Mouse (Mus musculus) frontal cortex, postnatal 10 days (tissue): ENCODE data around the gene Tada3.
A peak's percentile ranks its signal among the peaks of the same experiment; 100 is the strongest.

Experiments used
- DNase-seq, 2 experiments: peaks; one replicate each; pipeline ENCODE4 v3.0.0; 2022; ENCODE audit warnings: low spot score in 2 of 2, mixed read lengths in 1 of 2

The Tada3 gene

DNA sequence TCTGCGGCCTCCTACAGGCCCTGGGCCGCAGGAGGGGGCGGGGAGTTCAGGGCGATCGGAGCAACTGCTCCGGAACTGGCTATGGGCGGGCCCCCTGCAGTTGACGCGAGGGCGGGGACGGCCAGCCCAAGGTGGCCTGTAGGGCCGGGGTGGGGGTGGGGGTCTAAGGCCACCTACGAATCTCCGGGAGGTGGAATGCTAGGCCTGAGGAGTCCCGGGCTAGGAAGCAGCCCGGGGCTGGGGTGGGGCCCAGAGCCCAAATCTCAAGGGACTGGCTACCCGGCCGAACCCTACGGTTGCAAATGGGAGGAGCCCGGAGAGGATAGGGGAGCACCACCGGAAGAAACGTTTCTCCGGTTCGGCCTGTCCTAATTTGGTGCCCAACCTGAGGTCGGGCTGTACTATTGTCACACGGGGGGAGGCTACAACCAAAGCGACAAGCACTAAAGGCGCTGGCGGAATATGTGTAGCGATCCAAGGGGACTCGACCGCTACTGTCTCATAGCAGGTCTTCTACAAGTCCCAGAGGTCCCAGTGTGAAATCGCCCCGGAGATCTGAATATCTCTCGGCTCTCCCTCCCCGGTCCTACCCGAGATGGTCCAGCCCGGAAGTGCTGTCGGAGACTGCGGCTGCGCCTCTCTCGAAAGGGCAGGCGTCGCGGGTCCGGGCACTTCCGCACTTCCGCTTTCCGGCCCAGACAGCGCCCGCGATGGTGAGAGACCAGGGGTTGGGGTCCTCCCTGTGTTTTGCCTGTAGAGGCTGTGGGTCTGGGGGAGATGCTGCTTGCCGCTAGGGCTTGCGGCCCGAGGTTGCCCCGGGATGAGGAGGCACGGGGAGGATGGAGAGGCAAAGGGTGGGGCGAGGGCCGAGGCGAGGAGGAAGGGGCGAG lies at the start of gene Tada3, which contains the start of gene Arpc4:
Gene Tada3 (minus strand): TSS at position 388 of the 890 bp plus-strand sequence.
Gene Arpc4 (plus strand): TSS at position 620 of the 890 bp plus-strand sequence.
- DNase-seq, result peak; percentile 87 to 89

DNA sequence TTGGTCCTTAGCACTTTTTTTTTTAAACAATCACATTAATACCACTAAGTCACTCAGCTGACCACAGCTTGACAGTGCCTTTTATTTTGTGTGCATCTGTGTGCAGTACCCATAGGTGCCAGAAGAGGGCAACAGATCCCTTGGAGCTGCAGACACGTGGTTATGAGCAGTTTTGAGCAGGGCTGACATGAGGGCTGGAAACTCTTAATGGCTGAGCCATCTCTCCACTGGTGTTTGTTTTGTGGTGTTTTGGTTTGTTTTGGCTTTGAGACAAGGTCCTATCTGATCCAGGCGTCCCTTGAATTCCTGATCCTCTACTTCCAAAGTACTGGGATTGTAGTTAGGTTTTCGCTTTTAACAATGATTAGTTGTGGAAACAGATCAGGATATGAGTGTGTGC lies 49.7 kb upstream of the Tada3 start:
- DNase-seq, result no peak

DNA sequence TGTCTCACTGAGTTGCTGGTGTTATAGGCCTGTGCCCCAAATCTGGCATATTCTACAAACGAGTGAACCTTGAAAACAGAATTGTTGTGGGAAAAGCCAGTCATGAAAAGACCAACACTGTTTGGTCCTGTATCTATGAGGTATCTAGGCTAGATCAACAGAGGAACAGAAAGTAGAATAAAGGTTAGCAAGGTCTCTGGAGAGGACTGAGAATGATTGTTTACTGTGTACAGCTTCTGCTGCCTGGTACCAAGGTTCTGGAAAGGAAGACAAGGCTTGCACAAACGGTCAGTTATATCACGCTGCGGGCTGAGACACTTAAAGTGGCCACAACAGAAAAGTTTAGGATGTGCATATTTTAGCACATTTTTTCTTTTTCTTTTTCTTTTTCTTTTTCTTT lies 49.0 kb upstream of the Tada3 start:
- DNase-seq, result no peak

DNA sequence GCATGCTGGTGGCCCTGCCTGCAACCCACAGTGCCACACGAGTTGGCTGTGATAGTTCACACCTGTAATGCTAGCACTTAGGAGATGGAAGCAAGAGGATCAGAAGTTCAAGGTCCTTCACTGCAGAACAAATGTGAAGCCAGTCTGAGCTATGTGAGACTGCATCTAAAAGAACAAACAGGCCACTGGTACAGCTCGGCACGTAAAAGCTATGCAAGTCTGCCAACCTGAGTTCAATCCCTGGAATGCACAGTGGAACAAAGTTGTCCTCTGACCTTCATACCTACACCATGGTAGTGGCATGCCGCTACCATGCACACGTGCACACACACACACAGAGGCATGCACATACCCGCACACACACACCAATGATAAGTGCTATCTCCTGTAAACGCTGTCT lies 46.5 kb upstream of the Tada3 start:
- no peak for DNase-seq

DNA sequence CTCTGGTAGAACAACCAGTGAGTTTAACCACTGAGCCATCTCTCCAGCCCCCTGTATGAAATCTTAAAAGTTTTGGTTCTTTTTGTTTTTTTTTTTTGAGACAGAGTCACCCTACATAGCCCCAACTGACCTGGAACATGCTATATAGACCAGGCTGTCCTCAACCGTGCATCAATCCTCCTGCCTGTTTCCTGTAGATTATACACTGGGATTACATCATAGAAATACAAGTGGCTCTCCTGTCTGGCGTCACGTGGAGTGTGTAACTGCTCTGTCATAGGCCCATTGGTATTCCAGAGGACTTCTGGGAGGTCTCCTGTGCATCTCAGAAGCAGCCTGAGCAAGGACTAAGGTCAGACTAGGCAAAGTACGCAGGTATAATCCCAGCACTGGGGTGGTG lies 45.3 kb upstream of the Tada3 start:
- DNase-seq, result no peak

DNA sequence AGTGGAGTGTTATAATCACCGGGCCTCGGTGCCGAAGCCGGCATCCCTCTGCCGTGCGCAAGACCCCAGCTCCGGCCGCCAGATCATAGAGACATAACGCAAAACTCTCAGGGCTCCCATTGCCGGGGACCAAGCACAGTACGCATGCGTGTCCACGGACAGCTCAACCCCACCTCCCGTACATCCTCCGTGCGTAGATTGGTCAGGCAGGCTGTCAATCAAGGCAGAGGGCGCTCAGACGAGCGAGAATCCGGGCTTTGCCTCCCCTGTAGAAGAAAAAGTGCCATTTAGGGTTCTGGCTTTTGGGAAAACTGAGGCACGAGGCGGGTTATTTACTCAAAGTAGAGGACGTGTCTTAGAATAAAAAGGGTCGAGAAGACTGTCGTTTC lies 41.5 kb upstream of the Tada3 start, which contains the start of gene Rpusd3:
Gene Rpusd3 (minus strand): TSS at position 142 of the 389 bp plus-strand sequence.
- DNase-seq, result peak; percentile 87 to 97

DNA sequence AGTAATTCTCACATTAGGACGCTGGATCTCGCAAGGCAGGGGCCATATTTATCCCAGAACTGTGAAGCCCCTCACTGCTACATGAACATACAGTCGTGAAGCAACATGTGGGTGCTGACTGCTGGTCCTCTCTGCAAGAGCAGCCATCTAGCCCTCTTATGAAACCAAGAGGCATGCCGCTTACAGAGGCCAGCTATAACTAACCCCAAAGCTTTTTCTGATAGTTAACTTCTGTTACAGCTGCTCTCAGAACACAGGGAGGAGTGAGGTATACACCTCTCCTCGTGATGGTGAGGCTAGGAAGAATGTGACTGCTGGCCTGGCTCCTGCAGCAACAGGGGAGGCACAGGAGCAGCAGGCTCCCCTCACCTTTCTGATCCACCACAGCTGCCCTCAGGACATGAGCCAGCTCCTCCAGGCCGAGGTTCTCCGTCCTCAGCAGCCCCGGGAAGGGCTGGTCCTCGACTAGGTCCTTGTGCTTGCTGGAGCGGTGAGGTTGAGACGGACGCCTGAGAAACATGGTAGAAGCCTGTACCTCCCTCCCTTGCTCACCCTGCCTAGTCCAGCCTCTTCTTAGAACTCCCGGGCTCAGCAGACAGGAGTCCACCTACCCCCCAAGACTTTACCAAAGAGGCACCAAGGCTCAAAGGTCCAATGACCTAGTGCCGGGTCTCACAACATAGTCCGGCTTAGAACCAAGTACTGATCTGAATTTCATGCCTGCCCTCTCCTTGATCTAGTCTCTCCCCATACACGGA lies 40.9 kb upstream of the Tada3 start:
- no peak for DNase-seq

DNA sequence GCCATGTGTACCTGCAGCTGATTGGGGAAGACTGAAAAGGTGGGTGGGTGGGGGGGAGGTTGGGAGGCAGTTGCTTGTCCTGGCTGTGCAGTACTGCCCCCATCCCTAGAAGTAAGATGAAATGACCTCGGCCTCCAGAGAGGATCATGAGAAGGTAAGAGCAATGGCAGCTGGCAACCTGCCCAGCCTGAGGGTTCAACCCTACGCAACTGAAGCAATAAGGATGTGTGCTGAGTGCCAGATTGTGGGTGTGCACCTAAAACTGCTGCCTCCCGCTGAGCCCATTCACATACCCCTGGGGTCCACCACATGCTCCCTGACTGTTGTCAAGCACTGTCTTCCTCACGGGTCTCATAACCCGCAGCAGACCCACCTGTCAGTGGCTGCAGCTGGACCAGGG lies 38.7 kb upstream of the Tada3 start:
- DNase-seq, result no peak

DNA sequence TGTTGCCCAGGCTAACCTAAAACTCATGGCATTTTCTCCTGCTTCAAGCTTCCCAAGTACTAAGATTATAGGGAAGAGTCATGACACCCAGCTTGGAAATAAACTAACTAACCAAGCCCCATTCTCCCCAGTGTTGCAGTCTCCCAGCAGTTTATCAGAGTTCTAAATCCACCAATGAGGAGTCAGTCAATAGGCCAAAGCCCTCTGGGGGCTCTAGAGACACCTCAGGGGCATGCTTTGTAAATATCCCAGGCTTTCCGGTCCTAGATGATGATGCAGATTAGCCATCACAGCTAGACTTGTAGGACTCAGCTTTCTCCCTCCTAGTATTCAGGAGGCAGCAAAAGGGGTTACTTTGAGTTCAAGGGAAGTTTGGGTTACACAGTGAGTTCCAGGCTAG lies 32.3 kb upstream of the Tada3 start:
- DNase-seq, result no peak

DNA sequence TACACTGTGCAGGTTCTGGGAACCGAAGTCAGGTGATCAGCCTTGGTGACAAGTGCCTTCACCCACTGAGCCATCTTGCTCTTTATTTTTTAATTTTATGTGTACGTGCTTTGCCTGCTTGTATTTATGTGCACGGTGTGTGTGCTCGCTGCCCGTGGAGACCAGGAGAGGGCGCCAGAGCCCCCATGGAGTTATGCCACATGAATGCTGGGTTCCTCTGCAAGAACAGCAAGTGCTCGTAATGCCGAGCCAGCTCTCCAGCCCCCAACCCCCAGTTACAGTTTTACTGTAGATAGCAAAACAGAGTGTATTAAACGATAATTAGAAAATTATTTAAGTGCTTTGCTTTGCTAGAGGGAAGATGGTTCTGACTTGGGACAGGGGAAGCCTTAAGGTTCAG lies 29.0 kb upstream of the Tada3 start:
- DNase-seq, result no peak

DNA sequence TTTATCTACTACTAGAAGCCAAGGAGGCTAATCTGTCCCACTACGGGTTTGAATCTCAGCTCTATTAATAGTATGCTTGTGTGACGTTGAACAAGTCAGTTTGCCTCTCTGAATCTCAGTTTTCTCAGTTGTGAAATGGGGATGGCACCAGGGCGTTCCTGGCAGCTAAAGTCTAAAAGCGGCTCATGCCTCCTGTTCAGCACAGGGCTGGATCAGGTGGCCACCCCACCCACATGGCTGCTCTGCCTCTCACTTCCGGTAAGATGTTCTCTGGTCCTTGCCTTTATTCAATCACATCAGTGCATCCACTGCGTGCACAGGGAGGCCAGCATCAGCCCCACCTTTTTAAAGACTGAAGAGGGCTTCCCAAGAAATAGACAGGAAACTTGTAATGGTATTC lies 27.8 kb upstream of the Tada3 start:
- DNase-seq, result no peak

DNA sequence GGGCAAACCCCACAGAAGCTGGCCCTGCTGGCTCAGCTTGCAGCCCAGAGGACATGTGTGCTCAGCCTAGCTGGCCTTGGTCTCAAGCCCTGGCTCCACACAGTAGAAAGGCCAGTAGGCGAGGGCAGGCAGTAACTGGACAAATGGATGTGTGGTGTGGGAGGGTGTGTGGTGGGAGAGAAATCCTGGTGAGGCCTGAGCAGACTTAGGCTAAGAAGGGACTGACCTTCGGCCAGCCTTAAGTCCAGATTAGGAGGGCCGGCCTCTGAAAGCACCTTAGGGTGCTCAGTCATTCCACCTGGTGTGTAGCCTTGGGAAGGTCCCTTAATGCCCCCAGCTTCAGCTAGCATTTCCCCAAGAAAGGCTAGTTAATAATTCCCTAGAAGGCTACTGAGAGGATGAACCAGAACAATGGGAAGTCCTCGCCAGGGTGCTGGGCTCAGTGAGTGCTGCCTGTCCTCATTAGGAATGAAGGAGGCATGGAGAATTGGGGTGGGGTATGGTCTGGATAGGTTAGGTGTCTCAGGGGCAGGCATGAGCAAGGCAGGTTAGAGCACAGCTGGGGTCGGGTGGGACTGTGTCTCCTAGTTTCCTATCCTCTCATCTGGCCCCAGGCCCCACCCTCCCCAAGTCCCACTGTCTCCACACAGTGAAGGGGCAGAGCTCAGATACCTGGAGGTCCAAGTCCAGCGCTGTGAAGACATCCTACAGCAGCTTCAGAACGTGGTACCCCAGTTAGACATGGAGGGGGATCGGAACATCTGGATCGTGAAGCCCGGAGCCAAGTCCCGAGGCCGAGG lies 27.2 kb upstream of the Tada3 start:
- DNase-seq, result no peak

DNA sequence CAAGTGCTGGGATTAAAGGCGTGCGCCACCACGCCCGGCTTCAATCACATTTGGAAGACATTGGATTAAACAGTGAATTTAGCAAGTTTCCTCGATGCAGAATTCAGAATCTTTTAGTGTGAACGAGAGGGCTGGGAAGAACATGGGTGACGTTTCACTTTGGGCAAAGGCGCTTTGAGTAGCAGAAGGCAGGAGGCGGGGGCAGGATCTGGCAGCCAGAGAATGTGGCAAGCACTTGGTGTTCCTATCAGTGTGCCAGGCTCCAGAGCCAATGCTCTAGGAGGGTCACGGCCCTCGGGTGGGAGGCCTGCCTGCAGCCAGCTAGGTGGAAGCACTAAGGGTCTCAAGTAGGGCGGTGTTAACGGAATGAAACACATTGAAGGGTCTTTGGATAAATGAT lies 24.4 kb upstream of the Tada3 start:
- no peak for DNase-seq

DNA sequence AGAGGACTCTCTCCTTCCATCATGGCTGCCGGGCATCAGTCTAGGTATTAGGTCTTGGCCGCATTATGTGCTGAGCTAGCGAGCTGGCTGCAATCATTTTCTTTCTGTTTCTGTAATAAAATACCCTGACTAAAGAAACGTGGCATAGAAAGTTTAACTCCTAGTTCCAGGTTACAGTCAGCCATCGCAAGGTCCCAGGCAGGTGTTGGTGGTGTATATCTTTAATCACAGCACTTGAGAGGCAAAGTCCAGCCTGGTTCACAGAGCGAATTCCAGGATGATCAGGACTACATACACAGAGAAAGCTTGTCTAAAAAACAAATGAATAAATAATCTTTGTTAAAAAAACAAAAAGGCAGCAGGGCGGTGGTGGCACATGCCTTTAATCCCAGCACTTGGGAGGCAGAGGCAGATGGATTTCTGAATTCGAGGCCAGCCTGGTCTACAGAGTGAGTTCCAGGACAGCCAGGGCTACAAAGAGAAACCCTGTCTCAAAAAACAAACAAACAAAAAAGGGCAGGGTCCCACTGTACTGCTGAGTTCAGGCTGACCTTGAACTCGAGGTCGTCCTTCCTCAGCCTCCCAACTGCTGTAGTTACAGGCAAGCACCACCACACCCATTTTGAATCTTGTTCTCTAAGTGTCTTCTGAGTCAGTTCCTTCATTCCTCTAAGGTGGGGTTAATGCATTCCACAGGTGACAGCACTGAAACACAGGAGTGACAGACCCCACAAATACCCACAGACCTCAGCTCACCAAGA lies 18.8 kb upstream of the Tada3 start:
- no peak for DNase-seq

DNA sequence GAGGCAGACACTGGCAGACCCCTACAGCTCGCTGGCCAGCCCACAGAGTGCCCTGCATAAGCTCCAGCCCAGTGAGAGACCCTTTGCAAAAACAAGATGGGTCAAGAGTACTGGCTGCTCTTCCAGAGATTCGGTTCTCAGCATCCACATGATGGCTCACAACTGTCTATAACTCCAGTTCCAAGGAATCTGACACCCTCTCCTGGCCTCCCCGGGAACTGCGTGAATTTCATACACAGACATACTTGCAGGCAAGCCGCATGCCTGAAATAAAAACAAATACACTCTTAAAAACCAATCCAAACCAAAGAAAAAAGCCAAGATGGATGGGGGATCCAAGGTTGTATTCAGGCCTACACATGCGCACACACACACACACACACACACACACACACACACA lies 17.8 kb upstream of the Tada3 start:
- DNase-seq, result no peak

DNA sequence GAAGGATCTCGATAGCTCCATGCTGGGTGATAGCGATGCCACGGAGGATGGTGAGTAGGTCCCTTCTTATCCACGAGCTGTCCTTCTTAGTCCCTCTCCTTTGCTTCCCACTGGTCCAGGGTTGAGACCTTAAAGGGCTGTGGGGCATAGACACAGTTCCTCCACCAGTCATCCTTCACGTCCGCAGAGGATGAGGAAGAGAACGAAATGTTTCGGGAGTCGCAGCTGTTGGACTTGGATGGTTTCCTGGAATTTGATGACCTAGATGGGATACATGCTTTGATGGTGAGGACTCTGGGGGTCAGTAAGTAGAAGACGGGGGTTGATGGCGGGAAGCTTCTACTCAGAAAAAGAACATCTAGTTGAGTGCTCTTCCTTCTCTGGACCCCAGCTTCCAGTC lies 17.1 kb upstream of the Tada3 start:
- DNase-seq, result no peak

DNA sequence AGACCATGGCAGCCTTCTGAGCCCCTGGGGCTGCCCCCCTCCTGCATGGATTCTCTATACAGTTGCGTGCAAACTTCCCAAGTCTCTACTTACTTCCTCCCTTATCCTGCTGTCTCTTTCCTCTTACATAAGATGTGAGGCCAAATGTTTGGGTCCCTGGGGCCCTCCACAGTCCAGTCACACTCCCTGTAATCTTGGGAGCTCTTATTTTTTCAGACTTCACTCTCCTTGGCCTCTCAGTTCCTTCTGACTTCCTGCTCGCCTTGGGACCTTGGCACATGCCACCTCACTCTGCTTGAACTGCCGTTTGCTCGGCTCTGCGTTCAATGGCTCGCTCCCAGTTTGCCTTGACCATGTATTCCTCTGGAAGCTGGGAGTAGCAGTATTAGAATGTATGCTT lies 16.3 kb upstream of the Tada3 start:
- DNase-seq, result no peak

DNA sequence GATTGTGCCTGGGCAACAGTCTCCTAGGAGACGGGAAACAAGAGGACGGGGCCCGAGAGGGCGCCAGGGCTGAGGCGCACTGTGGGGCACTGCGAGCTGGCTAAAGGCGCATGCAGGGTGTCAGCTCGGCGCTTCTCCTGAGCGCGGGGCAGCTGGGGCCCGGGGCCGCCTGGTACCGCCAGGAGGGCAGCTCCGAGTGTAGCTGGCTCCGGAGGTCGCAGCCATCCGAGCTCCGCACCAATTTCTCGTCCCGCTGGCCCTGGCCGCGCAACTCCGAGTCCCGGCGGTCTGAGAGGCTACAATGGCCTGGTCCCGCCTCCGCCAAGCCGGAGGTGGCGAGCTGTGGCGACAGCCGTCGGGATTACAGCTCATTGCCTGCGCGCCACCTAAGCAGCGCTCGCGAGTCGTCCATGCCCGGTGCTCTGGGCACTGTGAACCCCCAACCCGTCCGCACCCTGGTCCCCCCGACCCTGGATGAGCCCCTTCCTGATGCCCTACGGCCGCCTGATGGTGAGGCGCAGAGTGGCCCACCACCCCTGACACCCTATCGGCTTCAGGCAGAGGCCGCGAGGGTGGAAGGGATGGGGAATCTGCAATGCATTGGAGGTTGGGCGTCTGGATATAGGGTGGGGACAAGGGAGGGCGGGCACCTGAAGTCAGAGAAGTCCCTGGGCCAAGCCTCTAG lies 14.8 kb upstream of the Tada3 start:
- peak in 1 of 2 experiments; percentile 63 for DNase-seq

DNA sequence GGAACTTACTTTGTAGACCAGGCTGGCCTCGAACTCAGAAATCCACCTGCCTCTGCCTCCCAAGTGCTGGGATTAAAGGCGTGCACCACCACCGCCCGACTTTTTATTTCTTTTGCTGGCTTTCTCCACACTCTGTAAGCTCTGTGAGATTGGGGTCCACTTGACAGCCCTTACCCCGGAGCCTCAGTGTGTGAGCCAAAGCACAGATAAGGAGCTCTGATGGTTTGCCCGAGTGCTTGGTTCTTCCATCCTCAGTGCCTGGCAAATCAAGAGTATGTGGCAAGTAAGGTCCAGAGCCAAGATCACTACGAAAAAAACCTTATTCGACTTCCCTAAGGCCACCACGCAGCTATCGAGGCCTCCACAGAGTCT lies 14.3 kb upstream of the Tada3 start:
- DNase-seq, result no peak

DNA sequence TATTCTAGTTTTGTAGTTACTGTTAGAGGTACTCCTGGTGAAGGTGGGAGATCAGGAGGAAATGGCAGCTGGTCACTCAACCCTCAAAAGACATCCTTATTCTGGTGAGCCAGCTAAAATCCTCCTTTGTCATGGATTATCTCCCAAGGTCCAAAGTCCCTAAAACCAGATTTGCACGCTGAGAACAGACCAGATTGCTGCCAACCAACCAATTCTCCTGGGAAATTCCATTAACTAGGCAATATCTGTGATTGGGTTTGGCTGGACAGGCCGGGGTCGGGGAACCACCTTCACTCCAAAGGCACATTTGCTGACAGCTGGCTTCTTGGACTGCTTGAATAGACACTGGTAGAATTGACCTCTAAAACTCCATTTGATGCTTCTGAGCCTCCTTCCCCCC lies 13.0 kb upstream of the Tada3 start:
- no peak for DNase-seq

DNA sequence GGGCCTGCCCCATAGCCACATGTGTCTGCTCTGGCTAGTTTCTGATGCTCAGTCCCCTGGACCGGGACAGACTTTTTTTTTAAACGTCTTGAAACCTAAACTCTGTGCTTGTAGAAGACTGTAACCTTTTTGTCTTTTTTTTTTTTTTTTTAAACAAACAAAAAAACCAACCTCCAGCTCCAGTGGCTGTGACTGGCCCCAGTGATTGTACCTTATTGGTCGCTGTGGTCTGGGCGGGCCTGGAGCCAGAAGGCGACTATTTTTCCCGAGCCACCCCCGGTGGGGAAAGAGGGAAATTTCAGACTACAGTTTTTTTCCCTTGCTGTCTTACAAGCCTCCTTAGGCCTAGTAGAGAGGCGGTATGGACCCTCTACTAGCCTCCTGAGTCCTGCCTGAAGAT lies 11.3 kb upstream of the Tada3 start, which contains the start of gene Ttll3:
Gene Ttll3 (plus strand): TSS at position 301 of the 400 bp plus-strand sequence.
- no peak for DNase-seq
